Mouse (Mus musculus) hindbrain, embryonic 11.5 days (tissue): ENCODE measurements around the gene Scn11a. TPM values are rescaled to one million over a fixed set of nuclear protein-coding genes. Genes with fewer than 3 reads are reported as not detected.

ENCODE experiments used
- ATAC-seq: fragments of 200-750 bp; cut with Nextera tagmentation; 2 replicates; pipeline ENCODE4 v1.8.0; 2017; ENCODE audit warnings: mild to moderate bottlenecking, moderate TSS enrichment, moderate library complexity; ENCODE audit not compliant: low FRiP score
- DNase-seq: peaks from one replicate; pipeline ENCODE4 v3.0.0-alpha.2; 2015; ENCODE audit warnings: low spot score
- H3K27ac ChIP-seq: fragments of 300-500 bp; sonication (generic); 2 replicates; pipeline ENCODE4 v1.5.1; 2014; ENCODE audit warnings: mild to moderate bottlenecking, low read depth, low read length
- H3K27me3 ChIP-seq: fragments of 300-500 bp; sonication (generic); 2 replicates; pipeline ENCODE4 v1.6.1; 2014; ENCODE audit warnings: mild to moderate bottlenecking, low read length, moderate library complexity, mixed read lengths; ENCODE audit not compliant: control insufficient read depth, insufficient read depth
- H3K36me3 ChIP-seq: fragments of 300-500 bp; sonication (generic); 2 replicates; pipeline ENCODE4 v1.6.1; 2014; ENCODE audit warnings: mild to moderate bottlenecking, low read length, moderate library complexity, mixed read lengths; ENCODE audit not compliant: control insufficient read depth, insufficient read depth
- H3K4me1 ChIP-seq: fragments of 300-500 bp; sonication (generic); replicated peaks from 2 replicates; pipeline ENCODE4 v1.6.1; 2014; ENCODE audit warnings: low read length, mixed read lengths; ENCODE audit not compliant: control insufficient read depth, insufficient read depth
- H3K4me2 ChIP-seq: fragments of 300-500 bp; sonication (generic); replicated peaks from 2 replicates; pipeline ENCODE4 v1.6.1; 2014; ENCODE audit warnings: mild to moderate bottlenecking, low read depth, low read length
- H3K4me3 ChIP-seq: fragments of 300-500 bp; sonication (generic); 2 replicates; pipeline ENCODE4 v1.5.1; 2014; ENCODE audit warnings: low read depth, low read length
- H3K9ac ChIP-seq: fragments of 300-500 bp; sonication (generic); 2 replicates; pipeline ENCODE4 v1.6.1; 2014; ENCODE audit warnings: low read depth, low read length
- H3K9me3 ChIP-seq: fragments of 300-500 bp; sonication (generic); 2 replicates; pipeline ENCODE4 v1.6.1; 2016; ENCODE audit warnings: low read length; ENCODE audit not compliant: control insufficient read depth
- WGBS: fragments of 180-500 bp; shearing (Covaris S2); extraction: QIAGEN DNeasy Blood & Tissue Kit; methylation state at CpG from one replicate; pipeline ENCODE4 v1.1.7; 2014; 5-methylcytosine and 5-hydroxymethylcytosine counted together
- polyA plus RNA-seq: library from polyadenylated mRNA; unstranded; fragments of >200 nt; fragmentation: Nextera tagmentation; extraction: Ambion mirVana; gene quantifications from 2 replicates; pipeline ENCODE4 v1.2.1, GENCODE M21; 2014

The Scn11a gene
- polyA plus RNA-seq, 1 experiment from 2014 or later = 0.03 TPM

- H3K9me3 ChIP-seq = no peaks in the 10 kb centered on the region
- H3K4me1 ChIP-seq = no peaks in the 10 kb centered on the region; the same call in 1 of the 2 replicates
- no peak overlapping the region for H3K9ac ChIP-seq
- H3K36me3 ChIP-seq = no peaks in the 10 kb centered on the region
- ATAC-seq (no peak), DNase-seq (no peak)
- 90% methylated on average over 4 of the region's 4 CpGs for WGBS
- H3K4me2 ChIP-seq = no peak overlapping the region
- H3K27ac ChIP-seq = no peak overlapping the region
- no peaks in the 10 kb centered on the region for H3K27me3 ChIP-seq
- no peak overlapping the region for H3K4me3 ChIP-seq
Observed at GRCm38 (mm10) chr9:119843549-119843948, 18.3 kb upstream of the Scn11a start.

GRCm38 (mm10) chr9:119842541-119843169 is 17.4 kb upstream of the Scn11a start:
- no peaks in the 10 kb centered on the region for H3K27me3 ChIP-seq
- no peaks in the 10 kb centered on the region; the same call in 1 of the 2 replicates for H3K4me1 ChIP-seq
- no peak overlapping the region for H3K9ac ChIP-seq
- H3K9me3 ChIP-seq = no peaks in the 10 kb centered on the region
- H3K27ac ChIP-seq = no peak overlapping the region
- no peak for DNase-seq
- H3K36me3 ChIP-seq = no peaks in the 10 kb centered on the region
- WGBS = 23% methylated on average over 4 of the region's 4 CpGs
- no peak for ATAC-seq
- no peak overlapping the region for H3K4me3 ChIP-seq
- no peak overlapping the region for H3K4me2 ChIP-seq

- H3K27me3 ChIP-seq = no peaks in the 10 kb centered on the region
- 35% methylated on average over 6 of the region's 6 CpGs for WGBS
- no peak for ATAC-seq
Observed at GRCm38 (mm10) chr9:119842091-119842490, 16.8 kb upstream of the Scn11a start.

GRCm38 (mm10) chr9:119841159-119841558 is 15.9 kb upstream of the Scn11a start:
- no peak for DNase-seq
- H3K4me1 ChIP-seq = no peaks in the 10 kb centered on the region; the same call in 1 of the 2 replicates
- no peak overlapping the region for H3K4me3 ChIP-seq
- H3K4me2 ChIP-seq = no peak overlapping the region
- no peaks in the 10 kb centered on the region for H3K36me3 ChIP-seq
- 84% methylated on average over 6 of the region's 6 CpGs for WGBS
- H3K9ac ChIP-seq = no peak overlapping the region
- H3K27ac ChIP-seq = no peak overlapping the region
- H3K9me3 ChIP-seq = no peaks in the 10 kb centered on the region
- no peak for ATAC-seq
- H3K27me3 ChIP-seq = no peaks in the 10 kb centered on the region

More at GRCm38 (mm10) chr9:119842091-119842490, 16.8 kb upstream of the Scn11a start:
- no peak for DNase-seq
- no peak overlapping the region for H3K9ac ChIP-seq
- no peaks in the 10 kb centered on the region; the same call in 1 of the 2 replicates for H3K4me1 ChIP-seq
- H3K9me3 ChIP-seq = no peaks in the 10 kb centered on the region
- no peaks in the 10 kb centered on the region for H3K36me3 ChIP-seq
- no peak overlapping the region for H3K27ac ChIP-seq
- H3K4me2 ChIP-seq = no peak overlapping the region
- no peak overlapping the region for H3K4me3 ChIP-seq

- Histone ChIP-seq H3K27me3 (no peaks in the 10 kb centered on the region), H3K4me2 (no peak overlapping the region), H3K4me3 (no peak overlapping the region), H3K9ac (no peak overlapping the region), H3K36me3 (no peaks in the 10 kb centered on the region), H3K9me3 (no peaks in the 10 kb centered on the region), H3K27ac (no peak overlapping the region), H3K4me1 (no peaks in the 10 kb centered on the region)
- DNase-seq (no peak), ATAC-seq (no peak)
- 42% methylated on average over 9 of the region's 9 CpGs for WGBS
Observed at GRCm38 (mm10) chr9:119835581-119836125, 10.4 kb upstream of the Scn11a start.

GRCm38 (mm10) chr9:119831001-119831400 is 5.7 kb upstream of the Scn11a start:
- ATAC-seq (no peak), DNase-seq (no peak)
- 83% methylated on average over 2 of the region's 2 CpGs for WGBS
- no peak overlapping the region for H3K4me3 ChIP-seq
- no peaks in the 10 kb centered on the region for H3K4me1 ChIP-seq
- H3K9ac ChIP-seq = no peak overlapping the region
- no peaks in the 10 kb centered on the region for H3K27me3 ChIP-seq
- no peak overlapping the region for H3K27ac ChIP-seq
- no peaks in the 10 kb centered on the region for H3K9me3 ChIP-seq
- H3K36me3 ChIP-seq = no peaks in the 10 kb centered on the region
- H3K4me2 ChIP-seq = no peak overlapping the region

- no peaks in the 10 kb centered on the region for H3K4me1 ChIP-seq
- no peaks in the 10 kb centered on the region for H3K27me3 ChIP-seq
- 82% methylated on average over 9 of the region's 9 CpGs for WGBS
- H3K4me3 ChIP-seq = no peak overlapping the region
- ATAC-seq (no peak), DNase-seq (no peak)
- no peaks in the 10 kb centered on the region for H3K36me3 ChIP-seq
- H3K27ac ChIP-seq = no peak overlapping the region
- no peak overlapping the region for H3K9ac ChIP-seq
- H3K9me3 ChIP-seq = no peaks in the 10 kb centered on the region
- H3K4me2 ChIP-seq = no peak overlapping the region
Observed at GRCm38 (mm10) chr9:119823722-119824121, 1.5 kb downstream of the Scn11a start.

- no peak overlapping the region for H3K4me2 ChIP-seq
Observed at GRCm38 (mm10) chr9:119813631-119814030, 11.6 kb downstream of the Scn11a start.

GRCm38 (mm10) chr9:119806491-119806890 is 18.8 kb downstream of the Scn11a start:
- no peaks in the 10 kb centered on the region for H3K27me3 ChIP-seq
- no peak overlapping the region for H3K4me2 ChIP-seq
- DNase-seq = no peak
- H3K9ac ChIP-seq = no peak overlapping the region
- no peak overlapping the region for H3K27ac ChIP-seq
- no peak for ATAC-seq
- peaks cover 7% of the 10 kb centered on the region; the same call in 1 of the 2 replicates for H3K4me1 ChIP-seq
- no peak overlapping the region for H3K4me3 ChIP-seq
- H3K36me3 ChIP-seq = no peaks in the 10 kb centered on the region
- WGBS = 78% methylated on average over 2 of the region's 2 CpGs
- no peaks in the 10 kb centered on the region for H3K9me3 ChIP-seq

More at GRCm38 (mm10) chr9:119813631-119814030, 11.6 kb downstream of the Scn11a start:
- 91% methylated on average over 5 of the region's 5 CpGs for WGBS
- Histone ChIP-seq H3K4me3 (no peak overlapping the region), H3K27ac (no peak overlapping the region), H3K9me3 (no peaks in the 10 kb centered on the region), H3K9ac (no peak overlapping the region), H3K4me1 (no peaks in the 10 kb centered on the region), H3K27me3 (no peaks in the 10 kb centered on the region), H3K36me3 (no peaks in the 10 kb centered on the region)
- ATAC-seq (no peak), DNase-seq (no peak)
